In genomic region chr2:167712872-167713821, GRCm38 (mm10) we compare ENCODE assay signal across 9 mouse cellular contexts. TPM values are rescaled to one million over a fixed set of nuclear protein-coding genes. Genes with fewer than 3 reads are reported as not detected.
DNase-seq lines count a peak whose midpoint lies in the region; ATAC-seq lines count a peak whose summit lies in the region.
"Had no signal": no experiment of that assay in that cellular context is flagged by ENCODE, and none has a peak within 500 bp of the region (broad histone marks: within the 10 kb centered on the region; RNA-seq: fewer than 3 reads in every experiment).

No protein-coding gene starts in this region.

- no peaks in the 10 kb centered on the region for H3K27me3 ChIP-seq in hindbrain, embryonic 16.5 days (replicated peaks; ENCODE audit: control insufficient read depth, insufficient read depth, low read length)
- peaks cover 13% of the 10 kb centered on the region; the same call in 1 of the 2 replicates for H3K27me3 ChIP-seq in hindbrain, embryonic 10.5 days (ENCODE audit: insufficient read depth, poor library complexity, severe bottlenecking)
- no peaks in the 10 kb centered on the region for H3K27me3 ChIP-seq in midbrain, embryonic 10.5 days (ENCODE audit: low read depth, poor library complexity, severe bottlenecking)
- no peaks in the 10 kb centered on the region for H3K27me3 ChIP-seq in midbrain, embryonic 16.5 days (ENCODE audit: control insufficient read depth, insufficient read depth, low read depth, low read length)
- H3K27me3 ChIP-seq: liver, embryonic 13.5 days had no signal

- no peaks in the 10 kb centered on the region for H3K4me1 ChIP-seq in hindbrain, embryonic 16.5 days (ENCODE audit: control insufficient read depth, insufficient read depth, low read depth, low read length)
- H3K4me1 ChIP-seq in hindbrain, embryonic 10.5 days (replicated peaks): peaks cover 19% of the 10 kb centered on the region
- H3K4me1 ChIP-seq in midbrain, embryonic 10.5 days: peaks cover 8% of the 10 kb centered on the region
- no peaks in the 10 kb centered on the region for H3K4me1 ChIP-seq in midbrain, embryonic 16.5 days (ENCODE audit: control insufficient read depth, insufficient read depth, low read length)

- DNase-seq in hindbrain, embryonic 10.5 days (ENCODE audit: low spot score): no peak
- peak; percentile 43 for DNase-seq in adipocyte (ENCODE audit: low spot score)
- peak; percentile 61 for DNase-seq in heart, postnatal 4 days
- DNase-seq in lung, postnatal 14 days: peak; percentile 60
- DNase-seq in midbrain, embryonic 10.5 days (ENCODE audit: low spot score): no peak
- no peak for DNase-seq in cerebellum, adult 11 months
- DNase-seq: liver, embryonic 13.5 days had no signal

- no peaks in the 10 kb centered on the region for H3K9me3 ChIP-seq in hindbrain, embryonic 16.5 days (ENCODE audit: control insufficient read depth, low read length)
- H3K9me3 ChIP-seq in hindbrain, embryonic 10.5 days: no peaks in the 10 kb centered on the region
- no peaks in the 10 kb centered on the region for H3K9me3 ChIP-seq in midbrain, embryonic 10.5 days (replicated peaks)
- no peaks in the 10 kb centered on the region for H3K9me3 ChIP-seq in midbrain, embryonic 16.5 days (replicated peaks; ENCODE audit: control insufficient read depth, low read length, poor library complexity, severe bottlenecking)
- H3K9me3 ChIP-seq: liver, embryonic 13.5 days had no signal

- H3K36me3 ChIP-seq in hindbrain, embryonic 16.5 days (ENCODE audit: control insufficient read depth, insufficient read depth, low read length): no peaks in the 10 kb centered on the region
- H3K36me3 ChIP-seq in hindbrain, embryonic 10.5 days: no peaks in the 10 kb centered on the region
- H3K36me3 ChIP-seq in midbrain, embryonic 10.5 days: no peaks in the 10 kb centered on the region
- no peaks in the 10 kb centered on the region for H3K36me3 ChIP-seq in midbrain, embryonic 16.5 days (ENCODE audit: control insufficient read depth, insufficient read depth, low read length)
- H3K36me3 ChIP-seq: liver, embryonic 13.5 days had no signal

- no peak overlapping the region for H3K4me2 ChIP-seq in hindbrain, embryonic 16.5 days (ENCODE audit: low read length)
- H3K4me2 ChIP-seq in midbrain, embryonic 16.5 days (ENCODE audit: low read length): no peak overlapping the region
- H3K4me2 ChIP-seq: liver, embryonic 13.5 days had no signal

- no peak overlapping the region for H3K4me3 ChIP-seq in hindbrain, embryonic 16.5 days (ENCODE audit: low read length)
- H3K4me3 ChIP-seq in hindbrain, embryonic 10.5 days: no peak overlapping the region
- no peak overlapping the region for H3K4me3 ChIP-seq in midbrain, embryonic 10.5 days
- no peak overlapping the region for H3K4me3 ChIP-seq in midbrain, embryonic 16.5 days (ENCODE audit: low read depth, low read length)
- H3K4me3 ChIP-seq: liver, embryonic 13.5 days had no signal

- H3K9ac ChIP-seq in hindbrain, embryonic 16.5 days (ENCODE audit: low read depth, low read length): no peak overlapping the region
- H3K9ac ChIP-seq in midbrain, embryonic 16.5 days (ENCODE audit: low read depth, low read length): no peak overlapping the region
- H3K9ac ChIP-seq: liver, embryonic 13.5 days had no signal

- WGBS in hindbrain, embryonic 16.5 days: 80% methylated on average over 20 of the region's 23 CpGs
- WGBS in hindbrain, embryonic 10.5 days: 79% methylated on average over 19 of the region's 23 CpGs
- WGBS in midbrain, embryonic 10.5 days: 82% methylated on average over 20 of the region's 23 CpGs
- 78% methylated on average over 19 of the region's 23 CpGs for WGBS in midbrain, embryonic 16.5 days

- ATAC-seq in hindbrain, embryonic 16.5 days: 0 out of 2 replicates have a peak, but pooled peaks have one; percentile 21
- ATAC-seq in midbrain, embryonic 16.5 days: no peak

- H3K27ac ChIP-seq in hindbrain, embryonic 16.5 days (ENCODE audit: low read depth, low read length): no peak overlapping the region
- H3K27ac ChIP-seq in hindbrain, embryonic 10.5 days: no peak overlapping the region
- H3K27ac ChIP-seq in midbrain, embryonic 10.5 days (replicated peaks): no peak overlapping the region
- H3K27ac ChIP-seq in midbrain, embryonic 16.5 days (ENCODE audit: low read length): no peak overlapping the region
- H3K27ac ChIP-seq: liver, embryonic 13.5 days had no signal

RNA-seq across cellular contexts. Expression of gene Tmem189, which starts 23.5 kb away (rescaled TPM):
- polyA plus RNA-seq in hindbrain, embryonic 16.5 days (2015; fragmentation: Nextera tagmentation; extraction: Ambion mirVana): 37.1 and 39.3 TPM in 2 replicates
- 41.2 and 43.8 TPM in 2 replicates for polyA plus RNA-seq in hindbrain, embryonic 10.5 days (2016; fragmentation: Nextera tagmentation; extraction: Ambion mirVana)
- total RNA-seq in heart, postnatal 4 days (2021): 10 to 100 TPM; 41.1 to 41.6 TPM
- 35.7 and 35.8 TPM in 2 replicates for polyA plus RNA-seq in midbrain, embryonic 10.5 days (2016; fragmentation: Nextera tagmentation; extraction: Ambion mirVana)
- polyA plus RNA-seq in midbrain, embryonic 16.5 days (2015; fragmentation: Nextera tagmentation; extraction: Ambion mirVana): 29.7 and 30.3 TPM in 2 replicates

RNA-seq across cellular contexts. Expression of gene Cebpb, which starts 24.4 kb away (rescaled TPM):
- polyA plus RNA-seq in hindbrain, embryonic 16.5 days (2015; fragmentation: Nextera tagmentation; extraction: Ambion mirVana): 0.15 and 0.22 TPM in 2 replicates
- polyA plus RNA-seq in hindbrain, embryonic 10.5 days (2016; fragmentation: Nextera tagmentation; extraction: Ambion mirVana): 1.1 and 1.5 TPM in 2 replicates
- 10 to 100 TPM; 15.9 to 16.6 TPM for total RNA-seq in heart, postnatal 4 days (2021)
- 0.30 and 0.48 TPM in 2 replicates for polyA plus RNA-seq in midbrain, embryonic 10.5 days (2016; fragmentation: Nextera tagmentation; extraction: Ambion mirVana)
- polyA plus RNA-seq in midbrain, embryonic 16.5 days (2015; fragmentation: Nextera tagmentation; extraction: Ambion mirVana): 0.37 and 0.60 TPM in 2 replicates

RNA-seq across cellular contexts. Expression of gene Gm20431, which starts 51.9 kb away (rescaled TPM):
- 11.9 and 12.8 TPM in 2 replicates for polyA plus RNA-seq in hindbrain, embryonic 16.5 days (2015; fragmentation: Nextera tagmentation; extraction: Ambion mirVana)
- 4.1 and 6.7 TPM in 2 replicates for polyA plus RNA-seq in hindbrain, embryonic 10.5 days (2016; fragmentation: Nextera tagmentation; extraction: Ambion mirVana)
- 10 to 100 TPM; 23.0 to 26.1 TPM for total RNA-seq in heart, postnatal 4 days (2021)
- polyA plus RNA-seq in midbrain, embryonic 10.5 days (2016; fragmentation: Nextera tagmentation; extraction: Ambion mirVana): 2.4 and 3.6 TPM in 2 replicates
- polyA plus RNA-seq in midbrain, embryonic 16.5 days (2015; fragmentation: Nextera tagmentation; extraction: Ambion mirVana): 7.7 and 9.2 TPM in 2 replicates
- polyA plus RNA-seq: liver, embryonic 13.5 days had no signal

Comparison
In these comparisons a context has a peak if more than half of its experiments do, and no peak if none do; other contexts are left out.
1. DNase-seq: peak in adipocyte (single experiment), heart, postnatal 4 days (single experiment) and lung, postnatal 14 days (single experiment); none in hindbrain, embryonic 10.5 days (single experiment), midbrain, embryonic 10.5 days (single experiment) and cerebellum, adult 11 months (single experiment).